Mouse (Mus musculus): ENCODE measurements around the gene Ftcd. TPM values are rescaled to one million over a fixed set of nuclear protein-coding genes. Genes with fewer than 3 reads are reported as not detected.

Ftcd gene
- under 1 TPM in 1 of 2 experiments, not detected in 1; 0.15 TPM for polyA plus RNA-seq (2017; shearing (Covaris generic))

DNA sequence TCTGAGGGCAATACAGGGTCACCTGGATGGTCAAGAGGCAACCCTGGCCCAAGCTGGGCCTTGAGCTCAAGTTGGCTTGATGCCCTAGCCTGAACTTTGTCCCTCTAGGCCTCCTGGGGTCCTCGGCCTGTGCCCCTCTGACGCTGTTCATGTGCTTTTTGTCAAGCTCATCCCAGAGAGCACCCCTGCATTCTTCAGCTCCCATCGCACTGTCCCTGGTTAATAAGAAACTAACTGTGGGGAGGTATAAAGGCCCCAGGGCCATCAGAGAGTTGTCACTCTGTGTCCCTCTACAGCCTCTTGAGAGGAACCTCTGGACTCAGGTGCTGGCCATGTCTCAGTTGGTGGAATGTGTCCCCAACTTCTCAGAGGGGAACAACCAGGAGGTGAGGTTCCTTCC lies at the start of gene Ftcd:
Gene Ftcd, plus strand, starts transcription at position 275 of the 400 bp plus-strand sequence.

DNA sequence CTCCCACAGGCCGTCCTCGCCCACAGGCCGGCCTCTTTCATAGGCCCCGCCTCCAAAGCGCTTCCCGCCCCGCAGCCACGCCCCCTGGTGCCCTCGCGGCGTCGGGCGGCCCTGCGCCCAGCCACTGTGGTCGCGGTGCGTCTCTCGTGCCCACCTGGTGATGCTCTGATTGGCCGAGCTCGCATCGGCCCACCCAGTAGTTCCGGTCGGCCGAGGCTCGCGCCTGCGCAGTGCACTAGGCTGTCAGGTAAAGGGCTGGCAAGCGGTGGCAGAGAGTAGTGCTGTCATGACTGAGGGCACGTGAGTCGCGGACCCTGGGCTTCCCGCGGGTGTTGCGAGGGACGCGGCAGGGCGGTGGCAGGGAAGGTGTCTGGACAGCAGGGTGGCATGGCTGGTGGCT lies 44.1 kb upstream of the Ftcd start, which contains the start of gene Lss:
Gene Lss, plus strand, starts transcription at position 214 of the 400 bp plus-strand sequence.

DNA sequence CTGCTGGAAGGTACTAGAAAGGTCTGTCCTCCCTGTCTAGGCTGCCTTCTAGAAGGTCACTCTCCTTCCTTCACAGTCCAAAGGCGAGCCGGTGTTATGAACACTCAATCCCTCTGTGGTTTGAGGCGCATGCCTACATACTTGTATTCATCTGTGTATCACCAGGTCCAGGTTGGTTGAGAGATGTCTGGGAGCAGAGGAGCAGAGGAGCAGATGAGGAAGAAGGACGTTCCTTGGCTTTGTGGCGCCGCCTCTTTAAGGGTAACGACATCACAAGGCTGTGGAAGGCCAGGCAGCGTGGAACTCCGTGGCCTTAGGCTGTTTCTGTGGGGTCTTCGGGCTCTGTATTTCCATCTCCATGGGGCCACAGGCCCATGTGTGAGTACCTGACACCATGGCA lies 13.5 kb upstream of the Ftcd start, which contains the start of gene Spatc1l:
Gene Spatc1l, plus strand, starts transcription at position 301 of the 400 bp plus-strand sequence.

DNA sequence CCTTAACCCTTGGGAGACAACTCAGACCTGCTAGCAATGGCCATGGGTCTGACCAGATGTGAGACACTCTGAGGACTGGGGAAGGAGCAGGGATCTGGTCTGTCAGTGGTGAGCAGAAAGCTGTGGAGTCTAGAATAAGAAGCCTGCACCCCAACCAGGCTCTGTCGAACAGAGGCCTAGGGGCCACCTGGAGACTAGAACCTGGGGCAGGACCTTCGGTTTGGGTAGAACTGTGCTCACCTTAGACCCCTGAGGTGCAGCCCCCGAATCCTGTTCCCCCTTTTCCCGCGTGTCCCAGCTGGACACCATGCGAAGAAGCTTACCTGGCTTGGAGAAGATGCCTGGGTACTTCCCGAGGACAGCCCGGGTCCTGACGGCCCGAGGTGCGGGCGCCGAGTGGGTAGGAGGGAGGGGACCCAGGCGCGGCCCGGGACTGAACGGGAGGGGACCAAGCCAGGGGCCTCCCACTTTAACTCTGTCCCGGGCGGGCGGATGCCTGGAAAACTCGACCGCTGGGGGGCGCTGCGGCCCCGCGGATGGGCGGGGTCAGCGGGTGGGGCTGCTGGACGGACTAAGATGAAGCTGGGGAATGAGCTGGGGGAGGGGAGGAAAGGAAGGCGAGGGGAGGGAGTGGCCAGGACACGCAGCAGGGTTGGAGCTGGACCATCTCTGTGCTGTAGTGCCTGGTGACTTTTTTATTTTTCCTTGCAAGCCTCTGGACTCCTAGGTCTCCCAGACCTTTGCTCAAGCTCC lies 47.7 kb downstream of the Ftcd start, which contains the start of gene Col6a2:
Gene Col6a2, minus strand, starts transcription at position 703 of the 753 bp plus-strand sequence.

Other genes starting within 250 kb of the Ftcd start
- 1 to 10 TPM; 7.4 to 9.8 TPM for gene Dip2a, start 230.4 kb upstream of the Ftcd start, polyA plus RNA-seq (2017; shearing (Covaris generic))
- gene AC141477.1, start 135.2 kb upstream of the Ftcd start, polyA plus RNA-seq (2017; shearing (Covaris generic)), result 10 to 100 TPM in 1 of 2 experiments, 1 to 10 TPM in 1; 8.4 to 19.2 TPM
- gene Pcnt, start 132.9 kb upstream of the Ftcd start, polyA plus RNA-seq (2017; shearing (Covaris generic)), result 10 to 100 TPM; 16.0 to 21.4 TPM
- gene 2610028H24Rik, start 126.6 kb upstream of the Ftcd start, polyA plus RNA-seq (2017; shearing (Covaris generic)), result under 1 TPM; 0.13 to 0.62 TPM
- gene Mcm3ap, start 106.7 kb upstream of the Ftcd start, polyA plus RNA-seq (2017; shearing (Covaris generic)), result 10 to 100 TPM; 64.5 to 72.9 TPM
- gene Ybey, start 106.5 kb upstream of the Ftcd start, polyA plus RNA-seq (2017; shearing (Covaris generic)), result 1 to 10 TPM; 3.4 to 9.9 TPM
- gene Lss, start 44.1 kb upstream of the Ftcd start, polyA plus RNA-seq (2017; shearing (Covaris generic)), result 10 to 100 TPM; 10.6 to 22.3 TPM
- under 1 TPM; 0.31 to 0.77 TPM for gene Spatc1l, start 13.4 kb upstream of the Ftcd start, polyA plus RNA-seq (2017; shearing (Covaris generic))
- under 1 TPM; 0.16 to 0.23 TPM for gene Col6a2, start 48.0 kb downstream of the Ftcd start, polyA plus RNA-seq (2017; shearing (Covaris generic))
- under 1 TPM; 0.07 to 0.43 TPM for gene Col6a1, start 150.5 kb downstream of the Ftcd start, polyA plus RNA-seq (2017; shearing (Covaris generic))

Measured in inflammation-experienced regulatory T-cells (primary cell).